Mouse (Mus musculus) bone marrow, adult 2 months (tissue): ENCODE measurements around the gene Gucy1b2. TPM values are rescaled to one million over a fixed set of nuclear protein-coding genes. Genes with fewer than 3 reads are reported as not detected.
A peak's percentile ranks its signal among the peaks of the same experiment; 100 is the strongest.

ENCODE experiments used
- H3K27ac ChIP-seq: fragments of 200-500 bp; 2 replicates; pipeline ENCODE4 v1.5.1; 2012; ENCODE audit warnings: low read depth, mild to moderate bottlenecking, control low read depth, inconsistent platforms, low read length; ENCODE audit not compliant: control insufficient read depth, poor library complexity, insufficient read depth
- H3K4me1 ChIP-seq: fragments of 200-500 bp; 2 replicates; pipeline ENCODE4 v1.6.1; 2011; ENCODE audit warnings: low read length; ENCODE audit not compliant: control insufficient read depth, insufficient read depth
- H3K4me3 ChIP-seq: fragments of 200-500 bp; replicated peaks from 2 replicates; pipeline ENCODE3; 2011; ENCODE audit warnings: mild to moderate bottlenecking, low read depth, low read length, control low read depth; ENCODE audit not compliant: control insufficient read depth
- CTCF ChIP-seq: fragments of 200-500 bp; IDR thresholded peaks from 2 replicates; pipeline ENCODE4 v1.5.1; 2011; ENCODE audit warnings: low read length, control low read depth; ENCODE audit not compliant: control insufficient read depth, insufficient read depth
- POLR2A ChIP-seq: fragments of 200-500 bp; IDR thresholded peaks from 2 replicates; pipeline ENCODE4 v1.6.1; 2011; ENCODE audit warnings: low read depth, mild to moderate bottlenecking, control low read depth, low read length, borderline replicate concordance; ENCODE audit not compliant: control insufficient read depth
- WGBS: fragments of 180-500 bp; shearing (Covaris S2); methylation state at CpG from one replicate; pipeline ENCODE4 v1.1.7; 2018; 5-methylcytosine and 5-hydroxymethylcytosine counted together
- polyA plus RNA-seq: library from polyadenylated mRNA; stranded (reverse); fragments of >200 nt; gene quantifications from 2 replicates; pipeline ENCODE4 v1.2.4, GENCODE M21; 2011; ENCODE audit warnings: low replicate concordance; ENCODE audit not compliant: missing spikeins, insufficient read depth, insufficient read length

Gucy1b2 gene
- polyA plus RNA-seq, 1 experiment, result not detected

GRCm38 (mm10) chr14:62474481-62474880, 18.4 kb upstream of the Gucy1b2 start:
- Histone ChIP-seq H3K4me1 (no peaks in the 10 kb centered on the region), H3K4me3 (no peak overlapping the region), H3K27ac (no peak overlapping the region)
- TF ChIP-seq POLR2A (no peak), CTCF (no peak)
- 64% methylated on average over 1 of the region's 1 CpGs for WGBS

DNA sequence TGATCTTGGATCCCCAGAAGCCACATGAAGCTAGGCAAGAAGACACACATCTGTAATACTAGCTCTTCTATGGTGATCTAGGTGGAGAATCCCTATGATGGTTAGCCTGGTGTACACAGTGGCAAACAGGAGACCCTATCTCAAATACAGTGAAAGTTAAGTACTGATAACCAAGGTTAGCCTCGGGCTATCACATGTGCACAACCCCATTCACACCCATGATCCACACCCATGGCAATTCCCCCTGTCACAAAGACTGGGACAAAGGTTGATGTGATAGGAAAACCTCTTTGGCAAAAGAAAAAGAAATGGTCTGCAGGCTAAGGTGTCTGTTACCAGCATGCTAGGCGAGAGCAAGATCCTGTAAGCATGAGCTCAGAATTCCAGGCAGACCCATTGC, 16.0 kb upstream of the Gucy1b2 start:
- no peak for TF ChIP-seq POLR2A
- no peak for TF ChIP-seq CTCF
- 65% methylated on average over 2 of the region's 2 CpGs for WGBS
- Histone ChIP-seq H3K4me3 (no peak overlapping the region), H3K27ac (no peak overlapping the region), H3K4me1 (no peaks in the 10 kb centered on the region)

DNA sequence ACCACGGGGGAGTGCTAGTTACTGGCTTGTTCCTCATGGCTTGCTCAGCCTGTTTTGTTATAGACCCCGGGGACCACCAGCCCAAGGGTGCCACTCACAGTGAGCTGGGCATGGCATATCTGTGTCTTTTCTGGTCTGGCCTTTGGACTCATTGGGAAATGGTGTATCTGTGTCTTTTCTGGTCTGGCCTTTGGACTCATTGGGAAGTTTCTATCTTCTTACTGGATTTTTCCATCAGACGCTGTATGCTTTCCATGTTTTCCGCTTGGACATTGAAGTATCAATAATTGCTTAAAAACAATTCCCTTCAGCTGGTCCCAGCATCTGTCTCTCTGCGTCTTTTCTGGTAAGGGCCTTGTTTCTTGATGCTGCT, 12.7 kb upstream of the Gucy1b2 start:
- 75% methylated on average over 5 of the region's 5 CpGs for WGBS
- Histone ChIP-seq H3K4me1 (no peaks in the 10 kb centered on the region), H3K27ac (no peak overlapping the region), H3K4me3 (no peak overlapping the region)
- TF ChIP-seq POLR2A (no peak), CTCF (no peak)

GRCm38 (mm10) chr14:62468119-62468752, 12.1 kb upstream of the Gucy1b2 start:
- WGBS, result 80% methylated on average over 6 of the region's 6 CpGs
- no peak overlapping the region for H3K4me3 ChIP-seq
- TF ChIP-seq CTCF (no peak), POLR2A (no peak)
- no peak overlapping the region for H3K27ac ChIP-seq
- H3K4me1 ChIP-seq, result no peaks in the 10 kb centered on the region

GRCm38 (mm10) chr14:62464966-62465365, 8.9 kb upstream of the Gucy1b2 start:
- Histone ChIP-seq H3K4me3 (no peak overlapping the region), H3K27ac (no peak overlapping the region; the same call in 1 of the 2 replicates), H3K4me1 (no peaks in the 10 kb centered on the region)
- TF ChIP-seq POLR2A (no peak), CTCF (no peak)
- 43% methylated on average over 9 of the region's 9 CpGs for WGBS

DNA sequence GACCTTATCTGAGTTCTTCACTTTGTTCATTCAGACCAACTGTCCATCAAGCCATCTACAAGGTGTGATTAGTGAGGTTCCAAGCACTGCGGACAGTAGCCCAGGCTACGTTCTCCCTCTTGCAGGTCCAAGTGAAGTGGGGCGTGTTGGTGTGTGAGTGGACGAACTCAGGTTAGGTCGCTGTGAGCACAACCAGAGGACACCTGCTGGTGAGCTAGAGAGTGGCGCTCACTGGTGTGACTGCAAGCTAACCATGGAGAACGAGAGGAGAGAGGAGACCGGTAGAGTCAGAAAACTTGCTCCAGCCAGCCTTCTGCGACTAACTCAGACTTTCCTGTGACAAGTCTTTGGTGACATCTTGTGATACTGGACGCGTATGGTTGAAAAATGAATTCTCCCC, 3.5 kb upstream of the Gucy1b2 start:
- Histone ChIP-seq H3K4me1 (no peaks in the 10 kb centered on the region; the same call in 1 of the 2 replicates), H3K27ac (no peak overlapping the region), H3K4me3 (no peak overlapping the region)
- 63% methylated on average over 11 of the region's 11 CpGs for WGBS
- TF ChIP-seq POLR2A (no peak), CTCF (peak; percentile 39)

GRCm38 (mm10) chr14:62457420-62458181, 1.5 kb upstream of the Gucy1b2 start:
- no peak overlapping the region for H3K4me3 ChIP-seq
- WGBS, result 20% methylated on average over 22 of the region's 22 CpGs
- H3K4me1 ChIP-seq, result no peaks in the 10 kb centered on the region; the same call in 1 of the 2 replicates
- TF ChIP-seq CTCF (peak; percentile 74), POLR2A (no peak)
- no peak overlapping the region for H3K27ac ChIP-seq

DNA sequence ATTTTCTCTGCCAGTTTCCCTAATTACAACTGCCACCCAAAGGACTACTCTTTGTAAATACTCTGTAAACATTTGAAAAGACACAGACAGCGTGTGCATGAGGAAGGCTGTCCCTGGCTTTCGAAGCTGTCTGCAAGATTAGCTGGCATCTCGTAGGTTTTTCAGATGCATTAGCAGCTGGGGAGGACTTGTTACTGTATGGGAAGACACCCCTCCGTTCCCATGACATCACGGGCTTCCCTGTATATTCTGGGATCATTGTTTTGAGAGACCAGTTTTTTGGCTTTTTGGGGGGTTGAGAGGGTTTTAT, 564 bp downstream of the Gucy1b2 start:
- Histone ChIP-seq H3K4me3 (no peak overlapping the region), H3K27ac (no peak overlapping the region), H3K4me1 (no peaks in the 10 kb centered on the region; the same call in 1 of the 2 replicates)
- TF ChIP-seq CTCF (no peak), POLR2A (no peak)
- WGBS, result 77% methylated on average over 5 of the region's 5 CpGs
